Mouse (Mus musculus) E14TG2a.4 (cell line): Measurements from ENCODE around the gene Sgsh.

Experiments
- CTCF ChIP-seq: conservative IDR thresholded peaks from 2 replicates; pipeline ENCODE4 v1.5.1; 2014; ENCODE audit warnings: low read length
- NANOG ChIP-seq: IDR thresholded peaks from 2 replicates; pipeline ENCODE4 v1.6.1; 2014; ENCODE audit warnings: borderline replicate concordance, low read length, mixed read lengths

GRCm38 (mm10) chr11:119322521-119322920, 32.8 kb downstream of the Sgsh start:
- no peak for TF ChIP-seq CTCF
- TF ChIP-seq NANOG = no peak
